Mouse (Mus musculus) naive thymus-derived CD4-positive, alpha-beta T cell, adult 2 months (primary cell): ENCODE results near the gene Samd9l.
A peak's percentile ranks its signal among the peaks of the same experiment; 100 is the strongest.
"Not testable (repeated sequence)": the region's sequence is repeated elsewhere in the genome, so short reads cannot be mapped to it uniquely, and the experiment has no call there.

Experiments
- DNase-seq: peaks from one replicate; pipeline ENCODE4 v3.0.0-alpha.2; 2011; ENCODE audit warnings: low read depth

Samd9l gene

GRCm38 (mm10) chr6:3399340-3400068 lies at the start of gene Samd9l:
Gene Samd9l, minus strand, starts transcription at chr6:3399572.
- DNase-seq = peak; percentile 83

- DNase-seq = peak; percentile 87
These were observed 48.0 kb upstream of the Samd9l start for GRCm38 (mm10) chr6:3447404-3447803.

GRCm38 (mm10) chr6:3443905-3444304 lies 44.5 kb upstream of the Samd9l start:
- peak; percentile 3 for DNase-seq

- no peak for DNase-seq
These were observed 36.7 kb upstream of the Samd9l start for GRCm38 (mm10) chr6:3436087-3436486.

GRCm38 (mm10) chr6:3430976-3431375 lies 31.6 kb upstream of the Samd9l start:
- not testable (repeated sequence) for DNase-seq

GRCm38 (mm10) chr6:3427047-3427446 lies 27.7 kb upstream of the Samd9l start:
- no peak for DNase-seq

GRCm38 (mm10) chr6:3425333-3425732 lies 26.0 kb upstream of the Samd9l start:
- DNase-seq = not testable (repeated sequence)

- DNase-seq = not testable (repeated sequence)
These were observed 25.4 kb upstream of the Samd9l start for GRCm38 (mm10) chr6:3424613-3425277.

GRCm38 (mm10) chr6:3397182-3397906 lies 2.0 kb downstream of the Samd9l start:
- peak; percentile 39 for DNase-seq

- DNase-seq = not testable (repeated sequence)
These were observed 3.3 kb downstream of the Samd9l start for GRCm38 (mm10) chr6:3395921-3396611.

GRCm38 (mm10) chr6:3389995-3390394 lies 9.4 kb downstream of the Samd9l start:
- DNase-seq = no peak

- peak; percentile 41 for DNase-seq
These were observed 12.8 kb downstream of the Samd9l start for GRCm38 (mm10) chr6:3386565-3386964.

GRCm38 (mm10) chr6:3384816-3385215 lies 14.6 kb downstream of the Samd9l start:
- not testable (repeated sequence) for DNase-seq

- not testable (repeated sequence) for DNase-seq
These were observed 15.1 kb downstream of the Samd9l start for GRCm38 (mm10) chr6:3384115-3384791.

GRCm38 (mm10) chr6:3379146-3379545 lies 20.2 kb downstream of the Samd9l start:
- DNase-seq = no peak

GRCm38 (mm10) chr6:3376687-3377086 lies 22.7 kb downstream of the Samd9l start:
- no peak for DNase-seq

GRCm38 (mm10) chr6:3369527-3369926 lies 29.8 kb downstream of the Samd9l start:
- no peak for DNase-seq

- DNase-seq = not testable (repeated sequence)
These were observed 33.8 kb downstream of the Samd9l start for GRCm38 (mm10) chr6:3365609-3366008.

- peak; percentile 85 for DNase-seq
These were observed 53.3 kb downstream of the Samd9l start for GRCm38 (mm10) chr6:3345924-3346597.

- not testable (repeated sequence) for DNase-seq
These were observed 54.2 kb downstream of the Samd9l start for GRCm38 (mm10) chr6:3345043-3345639.
